Mouse (Mus musculus) testis, adult 2 months (tissue): ENCODE measurements at regions not wholly inside any gene's neighbourhood (a gene's known extent, or its start where the extent isn't known, plus 50 kb on each side); places are given as distances from the start of the nearest gene placed in this dataset.

ENCODE experiments used
- CTCF ChIP-seq: fragments of 200-500 bp; IDR thresholded peaks from 2 replicates; pipeline ENCODE4 v1.5.1; 2012; ENCODE audit warnings: low read depth, mild to moderate bottlenecking, inconsistent platforms, low read length, moderate library complexity; ENCODE audit not compliant: control insufficient read depth, insufficient read depth, insufficient replicate concordance
- POLR2A ChIP-seq: fragments of 200-500 bp; IDR thresholded peaks from 2 replicates; pipeline ENCODE4 v1.6.1; 2012; ENCODE audit warnings: low read depth, mild to moderate bottlenecking, inconsistent platforms, low read length, moderate library complexity; ENCODE audit not compliant: control insufficient read depth

- TF ChIP-seq CTCF (no peak), POLR2A (no peak)
These were observed 103.4 kb downstream of the Cxcl12 start for GRCm38 (mm10) chr6:117271562-117272226.
